Mouse (Mus musculus) monocyte, adult 2 months (primary cell): ENCODE results near the gene 9230104L09Rik.

Experiments used
- DNase-seq, 2 experiments: peaks; one replicate each; pipeline ENCODE4 v3.0.0; 2022; ENCODE audit warnings: low spot score in 2 of 2, low read depth in 1 of 2

The 9230104L09Rik gene

GRCm38 (mm10) chr2:148856630-148857400 is 8.0 kb downstream of the 9230104L09Rik start:
- DNase-seq: no peak

GRCm38 (mm10) chr2:148851116-148851906 is 13.5 kb downstream of the 9230104L09Rik start:
- peak; percentile 44 to 71 for DNase-seq

- no peak for DNase-seq
These were observed 25.6 kb downstream of the 9230104L09Rik start for GRCm38 (mm10) chr2:148839224-148839623.

GRCm38 (mm10) chr2:148838075-148838777 is 26.6 kb downstream of the 9230104L09Rik start:
- DNase-seq: no peak

GRCm38 (mm10) chr2:148834912-148835311 is 29.9 kb downstream of the 9230104L09Rik start, which contains the start of gene Cst9:
Gene Cst9, plus strand, starts transcription at chr2:148835147.
- DNase-seq: no peak

GRCm38 (mm10) chr2:148825986-148826385 is 38.9 kb downstream of the 9230104L09Rik start:
- DNase-seq: no peak

GRCm38 (mm10) chr2:148819909-148820308 is 44.9 kb downstream of the 9230104L09Rik start, which contains the start of gene Cst13:
Gene Cst13, plus strand, starts transcription at chr2:148820081.
- DNase-seq: no peak

GRCm38 (mm10) chr2:148806696-148807095 is 58.1 kb downstream of the 9230104L09Rik start:
- DNase-seq: no peak

GRCm38 (mm10) chr2:148801491-148801921 is 63.3 kb downstream of the 9230104L09Rik start:
- DNase-seq: no peak

- no peak for DNase-seq
These were observed 66.4 kb downstream of the 9230104L09Rik start, which contains the start of gene Cst8 for GRCm38 (mm10) chr2:148798485-148798884. Gene Cst8, plus strand, starts transcription at chr2:148798785.
